Mouse (Mus musculus): ENCODE data around the gene Tacr2. TPM values are rescaled to one million over a fixed set of nuclear protein-coding genes. Genes with fewer than 3 reads are reported as not detected.

Gene Tacr2
- total RNA-seq (2023) = not detected

DNA sequence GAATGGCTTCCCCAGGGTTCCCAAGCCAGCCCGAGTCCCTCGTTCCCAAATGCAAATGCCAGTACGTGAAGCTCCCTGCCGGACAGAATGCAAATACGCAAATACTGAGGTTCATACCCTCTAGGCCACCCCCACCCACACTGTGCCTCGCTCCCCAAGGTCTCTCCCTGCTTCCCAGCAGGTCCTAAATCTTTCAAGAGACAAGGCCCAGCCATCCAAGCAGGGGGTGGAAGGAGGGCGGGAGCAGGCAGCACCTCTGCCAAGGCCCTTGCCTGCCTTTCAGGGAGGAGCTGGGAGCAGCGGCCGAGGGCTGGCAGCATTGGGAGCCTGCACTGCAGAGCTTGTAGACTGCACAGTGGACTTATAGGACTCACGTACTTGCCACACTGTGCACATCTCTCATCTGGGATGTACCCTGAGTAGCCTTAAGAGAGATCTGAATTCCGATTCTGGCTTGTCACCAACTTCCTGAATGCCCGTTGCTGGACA, at the start of gene Tacr2:
Tacr2 (plus strand) TSS at position 439 of the 489 bp plus-strand sequence.

GRCm38 (mm10) chr10:62230708-62231394, 21.4 kb upstream of the Tacr2 start, which contains the start of gene Tspan15:
Gene Tspan15 (minus strand): TSS chr10:62231251.

Other genes starting within 250 kb of the Tacr2 start
- gene Neurog3, start 119.3 kb upstream of the Tacr2 start, total RNA-seq (2023) = not detected
- gene Fam241b, start 108.5 kb upstream of the Tacr2 start, total RNA-seq (2023) = 3.1 TPM
- 5.7 TPM for gene Tspan15, start 21.2 kb upstream of the Tacr2 start, total RNA-seq (2023)
- gene Hk1, start 127.5 kb downstream of the Tacr2 start, total RNA-seq (2023) = 67.3 TPM
- gene Hkdc1, start 170.1 kb downstream of the Tacr2 start, total RNA-seq (2023) = not detected
- gene 4930507D05Rik, start 197.1 kb downstream of the Tacr2 start, total RNA-seq (2023) = 0.95 TPM
- gene Supv3l1, start 197.3 kb downstream of the Tacr2 start, total RNA-seq (2023) = 23.4 TPM
- gene Vps26a, start 234.4 kb downstream of the Tacr2 start, total RNA-seq (2023) = 23.9 TPM